Mouse (Mus musculus) small intestine, adult 2 months (tissue): ENCODE measurements around the gene Tm2d3.

Source experiments
- CTCF ChIP-seq: fragments of 200-500 bp; IDR thresholded peaks from 2 replicates; pipeline ENCODE4 v1.5.1; 2012; ENCODE audit warnings: low read depth, mild to moderate bottlenecking, control low read depth, inconsistent platforms, low read length, moderate library complexity, mixed read lengths; ENCODE audit not compliant: insufficient replicate concordance, insufficient read length; ENCODE audit errors: extremely low read depth
- POLR2A ChIP-seq: fragments of 200-500 bp; IDR thresholded peaks from 2 replicates; pipeline ENCODE4 v1.6.1; 2012; ENCODE audit warnings: low read depth, mild to moderate bottlenecking, control low read depth, inconsistent platforms, low read length, moderate library complexity

GRCm38 (mm10) chr7:65708506-65708905, 17.5 kb downstream of the Tm2d3 start:
- no peak for TF ChIP-seq CTCF
- no peak for TF ChIP-seq POLR2A
